Mouse (Mus musculus) heart, postnatal 0 days (tissue): ENCODE results near the gene Zfp612.
A peak's percentile ranks its signal among the peaks of the same experiment; 100 is the strongest.

Experiments used
- CTCF ChIP-seq: IDR thresholded peaks from 2 replicates; pipeline ENCODE4 v1.5.1; 2016; ENCODE audit warnings: antibody characterized with exemption, control low read depth, low read depth
- EP300 ChIP-seq: IDR thresholded peaks from 2 replicates; pipeline ENCODE4 v1.6.1; 2016; ENCODE audit warnings: antibody characterized with exemption, low read depth

DNA sequence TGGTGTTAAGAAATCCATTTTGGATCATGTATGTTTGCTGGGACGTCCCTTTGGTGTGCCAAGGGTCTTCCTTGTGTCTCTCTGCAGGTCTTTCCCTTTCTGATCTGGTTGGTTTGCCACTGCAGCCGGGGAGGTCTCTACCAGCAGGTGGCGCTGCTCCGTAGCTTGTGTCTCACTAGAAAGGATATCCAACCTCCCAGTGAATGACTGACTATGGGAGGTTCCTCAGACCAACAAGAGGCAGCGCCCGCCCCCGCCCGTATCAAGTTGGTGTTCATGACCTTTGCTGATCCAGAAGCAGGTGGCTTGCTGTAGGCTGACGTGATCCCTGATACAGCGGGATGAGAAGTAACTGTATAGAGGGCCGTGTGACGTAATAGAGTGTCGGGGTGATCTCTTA, 51.0 kb downstream of the Zfp612 start:
- TF ChIP-seq CTCF = peak; percentile 81
- no peak for TF ChIP-seq EP300
